Mouse (Mus musculus): ENCODE results near the gene Mttp.

- TF ChIP-seq CTCF (conservative IDR thresholded peaks at IDR 0.05; ENCODE audit: low read length) (no peak), NANOG (IDR thresholded peaks at IDR 0.05; ENCODE audit: borderline replicate concordance, low read length) (no peak)
Observed at GRCm38 (mm10) chr3:138083896-138084295, 60.9 kb downstream of the Mttp start.
